Mouse (Mus musculus) stomach, postnatal 0 days (tissue): ENCODE data around the gene Zfp740.

Source experiments
- CTCF ChIP-seq: IDR thresholded peaks from 2 replicates; pipeline ENCODE4 v1.5.1; 2016; ENCODE audit warnings: antibody characterized with exemption, low read depth, mild to moderate bottlenecking, moderate library complexity
- EP300 ChIP-seq: optimal IDR thresholded peaks from 2 replicates; pipeline ENCODE3; 2016; ENCODE audit warnings: antibody characterized with exemption

- TF ChIP-seq CTCF (no peak), EP300 (no peak)
Measured at GRCm38 (mm10) chr15:102192820-102193386, 10.1 kb upstream of the Zfp740 start.
